Mouse (Mus musculus): ENCODE measurements around the gene Gzmm.
A peak's percentile ranks its signal among the peaks of the same experiment; 100 is the strongest.

Gene Gzmm

DNA sequence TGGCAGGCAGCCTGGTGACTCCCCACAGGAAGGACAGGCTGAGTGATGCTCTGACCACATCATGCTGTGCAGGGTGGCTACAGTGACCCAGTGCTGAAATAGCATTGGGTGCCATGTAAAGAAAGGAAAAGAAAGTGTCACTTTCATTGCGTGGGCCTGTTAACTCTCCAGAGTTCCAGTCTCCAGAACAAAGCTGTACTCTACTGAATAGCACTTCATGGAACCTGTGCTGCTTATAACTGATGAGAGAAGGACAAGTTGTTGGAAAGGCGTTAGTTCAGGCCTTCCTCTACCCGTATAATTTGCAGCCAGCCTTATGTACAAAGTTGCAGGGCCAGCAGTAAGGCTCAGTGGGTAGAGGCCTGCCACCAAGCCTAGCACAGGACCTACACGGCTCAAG, at the start of gene Gzmm:
TSS of gene Gzmm (plus strand) at position 301 of the 400 bp plus-strand sequence.
- DNase-seq (ENCODE audit: low read depth, low spot score): no peak

DNA sequence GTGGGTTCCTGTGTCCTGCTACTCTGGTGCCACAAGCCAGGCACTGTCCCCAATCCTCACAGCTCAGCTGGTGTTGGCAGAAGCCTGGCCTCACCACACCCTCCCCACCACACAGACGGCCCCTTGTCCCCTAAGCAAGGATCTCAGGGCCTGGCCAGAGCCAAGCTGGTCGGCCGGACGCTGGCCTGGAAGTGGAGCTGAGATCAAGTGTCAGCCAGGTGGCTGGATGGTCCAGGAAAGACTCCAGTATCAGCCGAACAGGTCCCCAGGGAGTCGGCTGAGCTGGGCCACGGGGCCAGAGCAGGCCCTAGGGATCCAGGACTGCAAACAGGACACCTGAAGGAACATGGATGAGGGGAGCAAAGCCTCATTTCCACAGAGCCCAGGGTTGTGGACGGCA, 43.1 kb upstream of the Gzmm start, which contains the start of gene Odf3l2:
TSS of gene Odf3l2 (minus strand) at position 28 of the 400 bp plus-strand sequence.
- DNase-seq (ENCODE audit: low read depth, low spot score): no peak

DNA sequence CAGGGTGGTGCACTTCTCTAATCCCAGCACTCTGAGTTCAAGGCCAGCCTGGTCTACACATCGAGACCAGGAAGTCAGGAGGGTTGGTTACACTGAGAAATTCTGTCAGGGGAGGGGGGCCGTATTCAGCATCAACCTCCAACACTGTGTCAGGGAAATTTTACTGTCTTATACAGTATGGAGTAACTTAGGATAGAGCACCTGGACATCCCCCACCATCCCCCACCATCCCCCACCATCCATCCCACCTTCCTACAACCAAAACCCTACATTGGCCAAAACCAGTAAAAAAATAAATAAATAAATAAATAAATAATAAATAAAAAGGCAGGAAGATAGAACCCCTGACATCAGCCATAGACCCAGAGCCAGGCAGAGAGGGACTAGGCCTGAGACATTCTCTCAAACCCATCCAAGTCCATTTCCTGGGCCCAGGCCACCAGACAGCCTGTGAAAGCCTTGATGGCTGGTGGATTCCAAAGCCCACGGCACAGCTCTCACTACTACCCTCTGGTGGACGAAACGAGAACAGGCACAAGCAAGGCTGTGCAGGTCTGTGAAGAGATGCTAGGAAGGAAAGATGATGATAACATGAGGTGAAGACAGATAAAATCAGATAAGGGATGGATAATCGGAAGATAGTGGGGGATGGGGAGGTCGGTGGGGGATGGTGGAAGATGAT, 39.6 kb upstream of the Gzmm start:
- DNase-seq (ENCODE audit: low read depth, low spot score): no peak

DNA sequence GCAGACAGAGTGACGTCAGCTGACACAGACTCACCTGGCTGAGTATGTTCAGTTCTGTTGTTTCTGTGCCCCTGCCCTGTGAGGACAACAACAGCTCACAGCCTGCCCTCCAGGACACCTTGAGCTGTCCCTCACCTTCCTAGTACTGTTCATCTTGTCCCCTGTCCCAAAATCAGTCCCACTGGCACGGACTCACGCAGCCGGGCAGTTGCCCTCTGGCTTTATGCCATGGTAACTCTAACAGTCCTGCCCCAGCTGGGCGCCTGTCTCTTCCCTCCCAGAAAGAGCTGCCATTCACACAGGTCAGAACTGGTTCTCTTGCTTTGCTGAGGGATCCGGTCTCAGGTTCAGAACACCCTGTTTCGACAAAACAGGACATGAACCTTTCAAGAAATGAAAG, 36.0 kb upstream of the Gzmm start:
- no peak for DNase-seq (ENCODE audit: low read depth, low spot score)

DNA sequence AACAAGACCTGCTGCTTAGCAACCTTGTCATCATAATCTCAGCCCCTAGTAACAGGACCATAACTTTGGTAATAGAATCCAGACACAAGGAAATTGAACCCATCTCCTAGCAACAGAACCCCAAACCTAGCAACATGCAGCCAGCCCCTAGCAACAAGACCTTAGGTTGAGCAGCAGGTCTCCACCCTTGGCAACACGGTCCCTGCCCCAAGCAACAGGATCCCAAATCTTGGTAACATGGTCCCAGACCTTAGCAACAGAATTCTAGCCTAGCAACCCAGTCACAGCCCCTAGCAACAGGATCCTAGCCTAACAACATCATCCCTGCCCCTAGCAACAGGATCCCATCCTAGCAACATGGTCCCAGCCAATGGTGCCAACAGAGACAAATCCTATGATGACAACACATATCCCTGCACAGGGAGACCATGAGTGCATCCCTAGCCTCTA, 33.8 kb upstream of the Gzmm start:
- peak; percentile 74 for DNase-seq (ENCODE audit: low read depth, low spot score)

DNA sequence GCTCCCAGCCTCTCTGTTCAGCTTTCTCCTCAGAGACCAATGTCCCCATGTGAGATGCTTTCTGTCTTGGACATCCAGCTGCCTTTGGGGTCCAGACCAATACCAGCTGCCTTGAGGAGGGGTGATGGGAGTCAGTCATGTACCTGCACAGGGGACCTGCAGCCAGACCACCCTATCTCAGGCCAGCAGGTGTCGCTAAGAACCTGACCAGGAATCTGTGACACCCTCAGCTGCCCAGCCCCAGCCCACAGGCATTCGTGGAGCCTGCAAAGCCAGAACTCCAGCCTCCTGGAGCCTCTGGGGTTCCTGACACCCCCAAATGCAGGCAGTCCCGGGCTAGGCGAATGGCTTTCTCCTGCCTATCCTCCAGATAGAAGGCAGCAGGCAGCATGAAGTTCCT, 30.0 kb upstream of the Gzmm start:
- DNase-seq (ENCODE audit: low read depth, low spot score): no peak

DNA sequence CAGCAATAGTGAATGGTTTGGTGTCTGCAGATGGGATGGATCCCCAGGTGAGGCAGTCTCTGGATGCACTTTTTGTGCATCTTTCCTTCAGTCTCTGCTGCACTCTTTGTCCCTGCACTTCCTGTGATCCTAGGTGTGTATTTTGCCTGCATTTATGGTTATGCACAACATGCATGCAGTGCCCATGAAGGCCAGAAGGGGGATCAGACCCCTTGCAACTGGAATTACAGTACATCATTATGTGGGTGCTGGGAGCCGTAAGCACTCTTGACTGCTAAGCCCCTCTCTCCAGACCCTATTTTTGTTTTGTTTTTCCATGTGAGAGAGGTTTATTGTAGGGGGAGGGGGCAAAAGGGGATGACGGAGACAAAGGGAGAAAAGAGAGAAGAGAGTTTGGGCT, 28.5 kb upstream of the Gzmm start:
- DNase-seq (ENCODE audit: low read depth, low spot score): no peak

DNA sequence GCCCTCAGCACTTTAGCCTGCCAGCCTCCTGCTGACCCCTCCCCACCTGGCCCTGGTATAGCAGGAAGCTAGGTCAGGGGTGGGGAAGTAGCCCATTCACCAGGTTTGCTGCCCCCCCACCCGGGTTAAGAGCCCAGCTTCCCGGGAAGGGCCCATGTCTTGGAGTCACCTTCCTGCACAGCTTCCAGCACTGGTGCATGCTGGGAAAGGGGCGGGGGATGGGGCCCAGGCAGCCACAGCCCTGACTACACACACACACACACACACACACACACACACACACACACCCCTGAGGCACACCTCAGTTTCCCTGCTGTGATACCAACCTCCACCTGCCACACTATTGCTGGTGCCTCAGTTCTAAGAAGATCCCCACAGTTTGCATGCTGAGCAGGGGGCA, 27.0 kb upstream of the Gzmm start:
- no peak for DNase-seq (ENCODE audit: low read depth, low spot score)

DNA sequence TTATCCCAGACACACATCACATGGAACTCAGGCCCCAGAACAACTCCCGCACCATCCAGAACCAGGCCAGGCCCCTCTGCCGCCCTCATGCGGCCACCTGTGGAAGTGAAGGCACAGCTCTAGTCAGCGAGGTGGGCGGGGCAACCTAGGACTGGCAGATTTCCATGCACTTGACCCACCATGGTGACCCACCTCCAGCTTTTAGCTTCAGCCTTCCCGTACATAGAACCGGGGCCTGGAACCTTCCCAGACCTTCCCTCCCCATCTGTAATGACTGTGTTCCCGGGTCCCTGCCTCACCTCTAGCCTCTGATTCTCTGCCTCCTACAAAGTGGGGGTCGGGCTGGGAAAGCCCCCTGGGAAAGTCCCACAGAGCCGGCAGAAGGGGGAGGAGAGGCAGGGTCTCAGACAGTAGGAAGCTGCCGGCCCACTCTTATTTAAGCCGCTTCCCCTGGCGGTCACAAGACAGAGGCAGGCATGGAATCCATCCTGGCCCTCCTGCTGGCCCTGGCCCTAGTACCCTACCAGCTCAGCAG, 24.6 kb upstream of the Gzmm start, which contains the start of gene Madcam1:
TSS of gene Madcam1 (plus strand) at position 429 of the 535 bp plus-strand sequence.
- DNase-seq (ENCODE audit: low read depth, low spot score): no peak

DNA sequence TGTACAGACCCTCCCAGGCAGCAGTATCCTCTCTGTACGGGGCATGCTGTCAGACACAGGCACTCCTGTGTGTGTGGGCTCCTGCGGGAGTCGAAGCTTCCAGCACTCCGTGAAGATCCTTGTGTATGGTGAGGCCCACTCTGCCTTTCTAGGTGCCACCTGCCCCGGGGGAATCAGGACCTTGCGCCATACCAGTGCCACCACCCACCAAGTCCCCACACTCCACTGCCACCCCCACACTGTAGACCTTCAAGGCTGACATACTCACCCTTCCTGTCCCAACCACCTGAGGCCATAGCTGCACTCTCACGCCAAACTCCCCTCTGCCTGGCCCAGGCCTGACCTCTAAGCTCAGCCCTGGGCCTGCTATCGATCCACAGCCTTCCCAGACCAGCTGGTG, 23.8 kb upstream of the Gzmm start:
- DNase-seq (ENCODE audit: low read depth, low spot score): no peak

DNA sequence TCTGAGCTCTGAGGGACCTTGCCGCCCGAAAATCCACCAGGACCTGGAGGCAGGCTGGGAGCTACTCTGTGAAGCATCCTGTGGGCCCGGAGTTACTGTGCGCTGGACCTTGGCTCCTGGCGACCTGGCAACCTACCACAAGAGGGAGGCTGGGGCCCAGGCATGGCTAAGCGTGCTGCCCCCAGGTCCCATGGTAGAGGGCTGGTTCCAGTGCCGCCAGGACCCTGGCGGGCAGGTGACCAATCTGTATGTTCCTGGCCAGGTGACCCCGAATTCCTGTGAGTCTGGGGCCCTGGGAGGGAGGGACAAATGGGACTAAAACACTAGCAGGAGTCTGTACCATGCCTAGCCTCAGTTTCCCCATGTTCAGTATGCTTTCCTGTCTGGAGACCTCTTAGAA, 22.3 kb upstream of the Gzmm start:
- DNase-seq (ENCODE audit: low read depth, low spot score): no peak

DNA sequence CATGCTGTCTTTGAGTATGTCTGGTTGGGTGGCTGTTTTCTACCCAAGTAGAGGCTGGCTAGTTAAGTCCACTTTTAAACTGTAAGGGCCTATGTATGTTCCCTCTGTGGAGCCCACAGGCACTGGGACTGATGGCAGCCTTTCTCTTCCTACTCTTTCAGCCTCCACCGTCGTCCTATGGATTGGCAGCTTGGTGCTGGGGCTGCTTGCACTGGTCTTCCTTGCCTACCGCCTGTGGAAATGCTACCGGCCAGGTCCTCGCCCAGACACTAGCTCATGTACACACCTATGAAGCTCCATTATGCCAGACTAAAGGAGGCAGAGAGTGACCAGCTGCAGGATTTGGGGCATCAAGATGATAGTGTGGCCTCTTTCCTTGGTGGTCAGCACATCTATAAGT, 20.7 kb upstream of the Gzmm start:
- DNase-seq (ENCODE audit: low read depth, low spot score): no peak

DNA sequence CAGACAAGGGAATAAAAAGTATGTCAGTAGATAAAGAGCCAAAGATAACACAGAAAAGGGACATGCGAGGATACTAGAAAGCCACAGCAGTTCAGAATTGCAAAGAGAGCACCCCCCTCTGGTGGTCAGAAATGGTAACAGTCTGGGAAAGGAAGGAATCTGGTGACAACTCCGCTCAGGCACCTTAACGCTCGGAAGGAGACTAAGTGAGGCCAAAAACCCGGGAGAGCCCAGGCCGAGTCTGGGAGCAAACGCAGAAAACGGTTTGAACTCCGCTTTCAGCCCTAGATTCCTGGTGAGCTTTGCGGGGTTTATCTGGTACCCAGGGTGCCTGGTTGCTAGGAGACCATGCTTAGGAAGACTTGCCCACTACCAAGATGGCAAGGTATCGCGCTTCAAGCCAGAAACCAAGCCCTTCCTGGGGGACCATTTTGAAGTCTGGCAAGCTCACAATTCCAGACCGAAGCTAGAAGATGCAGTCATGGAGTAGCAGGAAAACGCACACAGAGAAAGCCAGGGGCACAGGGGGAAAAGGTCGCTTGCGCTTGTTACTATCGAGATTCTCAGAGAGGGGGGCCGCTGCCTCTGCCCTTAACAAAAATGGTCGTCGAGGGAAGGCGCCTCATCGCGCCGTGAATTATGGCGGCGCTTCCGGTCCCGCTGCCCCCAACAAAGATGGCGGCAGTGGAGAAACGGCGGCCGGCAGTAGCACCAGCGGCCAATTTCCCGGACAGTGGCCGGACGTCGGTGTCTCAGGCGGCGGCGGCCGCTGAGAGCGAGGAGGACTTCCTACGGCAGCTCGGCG, 19.8 kb upstream of the Gzmm start, which contains the start of gene Tpgs1:
TSS of gene Tpgs1 (plus strand) at position 599 of the 805 bp plus-strand sequence.
- peak; percentile 91 for DNase-seq (ENCODE audit: low read depth, low spot score)

DNA sequence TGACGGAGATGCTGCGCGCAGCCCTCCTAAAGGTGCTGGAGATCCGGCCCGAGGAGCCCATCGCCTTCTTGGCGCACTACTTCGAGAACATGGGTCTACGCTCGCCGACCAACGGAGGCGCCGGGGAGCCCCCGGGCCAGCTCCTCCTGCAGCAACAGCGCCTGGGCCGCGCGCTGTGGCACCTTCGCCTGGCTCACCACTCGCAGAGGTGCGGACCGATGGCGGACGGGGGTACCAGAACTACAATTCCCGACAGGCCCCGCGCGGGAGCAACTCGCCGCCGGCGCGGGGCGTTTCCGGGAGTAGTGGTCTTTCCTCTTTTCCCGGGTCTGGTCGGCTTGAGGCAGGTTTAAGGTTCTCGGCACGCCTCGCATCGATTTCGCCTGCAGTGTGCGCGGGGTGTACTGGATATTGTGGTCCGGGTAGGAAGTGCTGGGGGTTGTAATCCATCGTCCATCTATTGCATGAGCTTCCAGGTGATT, 19.2 kb upstream of the Gzmm start:
- DNase-seq (ENCODE audit: low read depth, low spot score): peak; percentile 69

DNA sequence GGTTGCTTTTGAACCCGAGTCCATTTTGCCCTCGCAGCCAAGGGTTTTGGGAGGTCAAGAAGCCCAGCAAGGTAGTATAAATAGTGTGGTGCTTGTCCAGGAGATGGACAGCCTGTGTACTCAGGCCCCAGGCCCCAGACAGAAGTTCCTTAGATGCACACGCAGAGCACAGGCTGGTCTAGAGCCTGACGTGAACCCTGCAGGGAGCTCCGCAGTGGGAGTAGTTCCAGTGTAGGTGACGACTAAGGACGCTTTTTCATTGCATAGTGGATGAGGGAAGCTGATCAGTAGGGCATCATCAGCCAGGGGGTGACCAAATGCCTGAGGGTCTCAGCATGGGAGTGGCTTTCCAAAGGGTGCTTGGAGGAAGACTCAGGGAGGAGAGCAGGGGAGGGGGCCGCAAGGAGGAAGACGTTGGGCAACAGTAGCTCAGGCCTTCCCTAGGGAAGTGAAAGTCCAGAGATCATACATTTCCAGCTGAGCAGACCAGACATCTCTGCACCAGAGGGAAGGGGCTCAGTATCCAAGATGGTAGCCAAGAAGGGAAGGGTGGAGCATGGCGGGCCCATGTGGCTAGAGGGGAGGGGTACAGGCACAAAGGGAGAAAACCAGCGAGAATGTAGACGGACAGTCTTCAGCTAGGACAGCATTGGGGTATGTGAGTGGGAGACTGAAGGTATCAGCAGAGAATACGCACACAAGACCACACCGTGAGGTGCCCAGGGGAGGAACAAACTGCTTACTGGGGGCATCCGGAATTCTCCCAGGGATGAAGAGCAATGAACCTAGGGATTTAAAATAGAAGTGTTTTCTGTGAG, 18.5 kb upstream of the Gzmm start:
- DNase-seq (ENCODE audit: low read depth, low spot score): no peak

DNA sequence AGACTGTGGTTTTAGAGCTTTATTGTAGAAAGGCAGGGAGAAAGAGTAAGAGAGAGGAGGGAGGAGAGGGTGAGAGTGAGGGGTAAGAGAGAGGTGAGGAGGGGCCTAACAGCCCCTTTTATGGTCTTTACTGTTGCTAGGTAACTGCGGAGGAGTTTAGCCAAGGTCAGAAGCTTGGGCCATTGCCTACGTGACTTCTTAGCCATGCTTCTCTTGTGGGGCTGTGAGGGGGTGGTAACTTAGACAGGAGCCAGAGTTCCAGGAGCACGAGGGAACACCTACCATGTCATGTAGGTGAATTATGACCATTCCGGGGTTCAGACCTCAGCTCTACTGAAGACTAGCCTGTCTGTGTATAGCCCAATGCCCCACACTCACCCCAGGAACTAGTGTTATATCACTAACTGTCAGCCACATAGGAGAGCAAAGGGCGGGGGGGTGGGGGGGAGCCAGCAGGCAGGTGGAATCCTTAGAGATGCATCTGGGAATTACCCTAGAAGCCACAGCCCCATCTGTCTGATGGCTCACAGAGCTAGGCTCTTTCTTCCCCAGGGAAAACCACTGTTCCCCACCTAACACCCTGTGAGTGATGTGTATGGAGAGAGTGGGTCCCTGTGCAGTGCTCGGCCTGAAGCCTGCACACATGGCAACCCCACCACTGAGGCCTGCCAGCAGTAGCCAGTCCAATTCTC, 17.3 kb upstream of the Gzmm start:
- no peak for DNase-seq (ENCODE audit: low read depth, low spot score)

DNA sequence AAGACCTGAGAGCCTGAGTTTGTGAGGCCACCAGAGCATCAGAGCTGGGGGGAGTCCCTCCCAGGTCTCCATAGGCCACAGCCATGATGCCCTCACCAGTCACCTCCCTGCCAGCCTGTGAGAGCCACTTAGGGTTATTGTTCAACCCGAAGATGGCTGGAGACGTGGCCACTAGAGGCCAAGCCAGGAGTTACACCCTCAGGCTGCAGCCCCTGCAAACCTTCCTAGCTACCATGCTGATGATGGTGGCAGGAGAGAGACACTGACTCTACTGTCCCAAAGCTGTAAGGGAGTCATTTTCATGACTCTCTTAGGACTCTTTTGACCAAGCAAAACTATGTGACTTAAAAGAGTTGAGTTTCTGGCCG, 16.7 kb upstream of the Gzmm start:
- DNase-seq (ENCODE audit: low read depth, low spot score): no peak

DNA sequence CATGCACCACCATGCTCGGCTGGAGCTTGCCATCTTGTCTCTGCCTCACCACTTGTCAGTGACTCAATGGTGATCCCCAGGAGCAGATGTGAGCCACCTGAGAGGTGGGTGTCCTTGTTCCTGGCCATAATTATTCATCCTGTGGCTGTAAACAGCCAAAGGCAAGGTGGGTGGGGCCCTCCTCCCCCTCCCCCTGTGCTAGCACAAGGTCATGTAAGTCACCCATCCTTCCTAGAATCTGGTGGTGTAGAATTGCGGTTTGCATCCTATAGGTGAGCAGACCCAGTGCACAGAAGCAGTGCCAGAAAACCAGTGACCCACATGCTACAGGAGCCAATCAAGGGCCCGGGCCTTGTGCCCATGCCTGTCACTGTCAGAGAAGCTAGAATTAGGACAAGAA, 15.8 kb upstream of the Gzmm start:
- no peak for DNase-seq (ENCODE audit: low read depth, low spot score)

DNA sequence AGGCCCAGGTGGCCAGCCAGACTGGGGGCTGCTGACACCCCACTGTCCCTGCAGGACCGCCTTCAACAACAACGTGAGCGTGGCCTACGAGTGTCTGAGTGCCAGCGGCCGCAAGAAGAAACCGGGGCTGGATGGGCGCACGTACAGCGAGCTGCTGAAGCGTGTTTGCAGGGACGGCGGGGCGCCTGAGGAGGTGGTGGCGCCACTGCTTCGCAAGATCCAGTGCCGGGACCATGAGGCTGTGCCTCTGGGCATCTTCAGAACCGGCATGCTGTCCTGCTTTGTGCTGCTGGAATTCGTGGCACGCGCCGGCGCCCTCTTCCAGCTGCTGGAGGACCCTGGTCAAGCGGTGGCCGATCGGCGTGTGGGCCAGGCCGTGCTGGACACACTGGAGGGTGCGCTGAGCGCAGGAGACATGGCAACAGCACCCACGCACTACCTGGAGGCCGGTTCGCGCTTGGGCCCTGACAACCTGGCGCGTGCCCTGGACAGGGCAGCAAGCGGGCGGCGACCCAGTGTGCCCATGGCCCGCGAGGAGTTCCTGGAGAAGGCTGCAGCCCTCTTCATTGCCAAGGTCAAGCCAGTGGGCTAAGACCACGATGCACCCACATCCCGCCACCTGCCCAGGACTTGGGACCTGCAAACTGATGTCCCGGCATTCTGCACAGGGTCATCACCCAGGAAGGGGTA, 13.3 kb upstream of the Gzmm start:
- no peak for DNase-seq (ENCODE audit: low read depth, low spot score)
